Mouse (Mus musculus): Measurements from ENCODE around the gene Rps6ka4. TPM values are rescaled to one million over a fixed set of nuclear protein-coding genes. Genes with fewer than 3 reads are reported as not detected.

Rps6ka4 gene
- total RNA-seq, 2 experiments from 2014 or later: 2.6 TPM; not detected in 1

DNA sequence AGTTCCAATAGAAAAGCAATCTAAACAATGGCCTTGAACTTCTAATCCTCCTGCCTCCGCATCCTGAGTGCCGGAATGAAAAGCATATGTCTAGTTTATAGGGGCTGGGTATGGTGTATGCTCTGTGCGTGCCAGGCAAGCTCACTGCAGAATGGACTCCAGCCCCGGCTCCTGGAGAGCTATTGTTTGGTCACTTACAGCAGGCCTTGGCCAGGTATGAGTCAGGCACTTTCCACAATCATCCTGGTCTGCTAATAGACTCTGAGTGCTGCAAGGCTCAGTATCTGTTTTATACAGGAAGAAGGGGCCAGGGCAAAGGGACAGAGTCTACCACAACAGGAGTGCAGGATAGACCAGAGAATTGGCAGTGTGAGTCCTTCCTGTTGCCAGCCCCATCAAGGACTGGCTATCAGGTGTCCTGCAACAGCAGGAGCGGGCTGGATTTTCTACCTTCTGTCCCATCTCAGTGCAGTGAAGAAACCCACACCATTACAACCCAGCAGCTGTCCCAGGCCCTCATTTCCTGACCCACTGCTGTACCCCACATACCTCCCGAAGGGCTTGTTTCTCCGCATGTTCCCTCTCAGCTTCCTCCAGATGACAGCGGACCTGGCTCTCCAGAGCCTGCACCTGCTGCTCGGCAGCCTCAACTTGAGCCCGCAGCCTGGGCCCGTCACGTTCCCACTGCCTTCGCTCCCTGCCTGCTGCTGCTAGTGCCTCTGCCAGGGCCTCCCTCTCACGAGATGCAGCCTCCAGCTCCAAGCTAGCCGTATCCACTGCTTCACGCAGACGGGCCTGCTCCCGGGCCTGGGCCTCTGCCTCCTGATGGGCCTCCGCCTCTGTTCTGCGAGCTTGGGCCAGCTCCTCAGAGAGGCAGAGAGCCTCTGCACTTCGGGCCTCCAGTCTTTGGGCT, 12.2 kb upstream of the Rps6ka4 start:
- ATAC-seq (replicated peaks; ENCODE audit: low FRiP score, poor library complexity, severe bottlenecking): no peak

DNA sequence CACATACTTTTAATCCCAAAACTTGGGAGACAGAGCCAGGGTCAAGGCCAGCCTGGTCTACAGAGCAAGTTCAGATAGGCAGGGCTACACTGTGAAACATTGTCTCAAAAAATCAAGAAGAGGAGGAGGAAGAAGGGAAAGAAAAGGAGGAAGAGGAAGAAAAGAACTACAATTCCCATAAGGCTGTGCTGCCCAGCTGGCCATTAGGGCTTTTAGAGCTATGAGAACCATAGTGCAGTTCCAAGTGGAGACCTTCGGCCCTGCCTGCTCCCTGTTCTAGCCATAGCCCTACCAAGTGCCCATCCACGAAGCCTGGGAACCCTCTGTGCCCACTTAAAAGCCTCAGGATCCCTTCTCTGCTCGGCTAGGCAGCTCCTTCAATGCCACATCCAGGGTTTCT, 11.1 kb upstream of the Rps6ka4 start:
- ATAC-seq (replicated peaks; ENCODE audit: low FRiP score, poor library complexity, severe bottlenecking): no peak

DNA sequence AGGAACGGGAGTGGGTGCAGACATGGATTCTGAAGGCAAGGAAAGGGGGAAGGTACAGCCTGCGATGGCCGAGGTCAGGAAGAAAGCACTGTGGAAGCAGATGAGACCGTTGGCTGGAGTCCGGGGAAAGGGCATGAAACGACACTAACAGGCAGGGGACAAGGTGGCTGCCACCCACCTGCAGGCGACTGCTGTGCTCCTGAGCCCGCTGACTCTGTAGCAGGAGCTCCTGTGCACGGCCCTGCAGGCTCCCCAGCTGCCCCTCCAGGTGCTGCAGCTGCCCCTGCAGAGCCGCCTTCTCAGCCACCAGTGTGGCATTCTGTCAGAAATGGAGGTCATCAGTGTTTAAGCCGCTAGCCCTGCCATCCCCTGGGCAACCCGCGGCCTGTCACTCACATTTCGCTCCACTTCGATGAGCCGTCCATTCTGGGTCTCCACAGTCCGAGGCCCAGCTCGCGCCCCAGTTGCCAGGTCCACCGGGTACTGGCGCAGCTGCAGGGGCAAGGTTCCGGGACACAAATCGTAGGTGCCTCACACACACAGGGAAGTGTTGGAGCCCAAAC, 9.2 kb upstream of the Rps6ka4 start:
- ATAC-seq (replicated peaks; ENCODE audit: low FRiP score, poor library complexity, severe bottlenecking): no peak

DNA sequence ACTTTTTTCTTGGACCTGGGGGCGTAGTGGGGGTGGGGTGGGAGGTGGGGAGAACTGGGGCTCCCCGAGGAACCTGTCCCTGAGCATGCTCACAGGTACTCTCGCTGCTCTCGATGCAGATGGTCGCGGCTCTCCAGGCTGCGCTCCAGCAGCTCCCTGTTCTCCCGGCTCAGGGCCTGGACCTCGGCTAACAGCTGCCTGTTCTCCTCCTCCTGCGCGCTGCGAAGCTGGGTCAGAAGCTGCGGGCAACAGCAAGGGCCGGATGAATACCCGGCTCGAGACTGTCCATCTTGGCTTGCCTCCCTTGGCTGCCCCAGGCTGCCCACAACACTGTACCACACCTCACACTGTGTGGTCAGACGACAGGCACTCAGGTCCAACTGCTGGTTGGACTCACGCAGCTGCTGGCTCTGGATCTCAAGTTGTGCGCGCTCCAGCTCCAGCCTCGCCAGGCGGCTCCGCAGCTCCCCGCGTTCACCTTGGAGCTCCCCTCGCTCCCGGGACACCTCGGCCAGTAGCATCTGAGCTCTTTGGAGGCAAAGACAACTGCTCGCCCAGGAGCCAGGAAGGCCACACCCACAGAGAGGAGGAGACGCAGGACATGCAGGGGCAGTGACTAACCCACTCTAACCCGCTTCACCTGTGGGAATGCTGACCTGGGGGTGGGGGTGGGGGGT, 7.5 kb upstream of the Rps6ka4 start:
- no peak for ATAC-seq (replicated peaks; ENCODE audit: low FRiP score, poor library complexity, severe bottlenecking)

DNA sequence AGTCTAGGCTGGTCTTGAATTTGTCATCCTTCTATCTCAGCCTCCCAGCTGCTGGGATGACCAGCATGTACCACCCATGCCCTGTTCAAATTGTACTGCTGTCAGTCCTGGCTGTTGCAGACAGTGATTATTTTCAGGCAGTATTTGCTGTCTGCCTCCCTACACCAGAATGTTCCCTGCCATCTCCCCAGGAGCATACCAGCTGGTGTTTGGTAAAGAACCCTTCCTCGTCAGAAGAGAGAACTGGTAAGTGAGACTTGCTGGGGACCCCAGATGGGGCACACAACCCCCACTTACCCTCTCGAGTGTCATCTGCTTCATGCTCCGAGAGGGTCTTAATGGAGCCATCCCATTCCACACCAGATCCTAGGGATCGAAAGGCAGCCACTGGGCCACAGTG, 5.6 kb upstream of the Rps6ka4 start:
- ATAC-seq (replicated peaks; ENCODE audit: low FRiP score, poor library complexity, severe bottlenecking): no peak

DNA sequence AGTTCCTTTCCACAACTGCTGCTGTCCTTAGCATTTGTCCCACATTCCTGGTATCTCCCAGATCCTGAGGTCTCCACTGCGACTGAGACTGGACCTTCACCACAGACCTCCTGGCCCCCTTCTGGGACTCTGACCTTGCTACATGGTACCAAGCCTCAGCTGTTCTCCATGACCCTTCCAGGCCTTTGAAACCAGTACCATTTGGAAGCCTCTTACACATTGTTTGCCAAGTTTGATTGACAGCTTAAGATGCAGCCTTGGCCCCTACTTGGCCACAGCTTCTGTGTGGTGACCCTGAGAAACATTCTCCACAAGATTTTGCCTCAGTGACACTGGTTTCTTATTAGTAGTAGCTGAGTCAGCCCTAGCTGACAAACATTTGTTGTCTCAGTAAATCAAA, 1.9 kb upstream of the Rps6ka4 start:
- no peak for ATAC-seq (replicated peaks; ENCODE audit: low FRiP score, poor library complexity, severe bottlenecking)

DNA sequence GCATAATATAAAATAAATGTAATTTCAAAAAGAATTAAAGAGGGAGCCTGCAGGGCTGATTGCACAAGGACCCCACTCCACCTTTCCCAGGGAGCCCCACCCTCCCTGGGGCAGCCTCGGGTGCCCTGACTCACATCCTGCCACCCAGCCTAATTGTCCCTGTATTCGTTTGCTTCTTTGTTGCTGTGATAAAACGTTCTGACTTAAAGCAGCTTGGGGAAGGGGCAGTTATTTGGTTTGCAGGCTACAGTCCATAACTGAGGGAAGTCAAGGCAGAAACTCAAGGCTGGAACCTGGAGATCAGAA, 809 bp upstream of the Rps6ka4 start:
- ATAC-seq (replicated peaks; ENCODE audit: low FRiP score, poor library complexity, severe bottlenecking): no peak

DNA sequence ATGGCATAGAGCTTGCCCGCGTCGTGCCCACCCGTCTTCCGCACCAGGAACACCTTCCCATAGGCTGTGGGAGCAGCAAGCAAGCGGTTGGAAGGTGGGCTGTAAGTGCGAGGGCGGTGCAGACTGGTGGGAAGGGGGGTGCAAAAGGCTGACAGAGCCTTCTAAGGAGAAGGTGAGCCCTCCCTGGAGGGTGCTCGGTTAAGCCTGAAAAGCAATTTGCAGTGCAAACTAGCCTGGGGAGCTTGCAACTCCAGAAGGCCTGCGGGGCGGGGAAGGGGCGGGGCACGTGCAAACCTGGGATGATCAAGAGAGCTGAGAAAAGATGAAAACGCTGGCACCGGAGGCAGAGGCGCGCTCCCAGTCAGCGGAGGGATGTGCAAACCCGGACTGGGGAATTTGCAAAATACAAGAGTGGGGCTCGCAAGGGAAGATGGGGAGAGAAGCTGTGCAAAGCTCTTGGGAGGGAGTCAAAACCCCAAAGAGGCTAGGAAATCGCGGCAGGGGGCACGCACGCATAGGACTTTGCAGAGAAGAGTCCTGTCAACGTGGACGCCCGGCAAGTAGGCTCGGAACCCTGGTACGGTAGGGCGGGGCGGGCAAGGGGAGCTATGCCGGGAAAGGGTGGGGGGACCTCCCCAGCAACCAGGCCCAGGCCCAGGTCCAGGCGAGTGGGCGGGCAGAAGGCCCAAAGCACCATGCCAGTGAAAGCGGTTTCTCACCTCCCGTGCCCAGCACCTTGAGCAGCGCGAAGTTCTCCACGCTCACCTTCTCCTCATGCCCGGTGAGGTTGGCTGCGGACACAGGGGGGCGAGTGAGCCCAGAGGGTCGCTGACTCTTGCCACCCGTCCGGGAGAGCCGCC, 591 bp downstream of the Rps6ka4 start:
- ATAC-seq (replicated peaks; ENCODE audit: low FRiP score, poor library complexity, severe bottlenecking): 0 out of 2 replicates have a peak, but pooled peaks have one; percentile 8

DNA sequence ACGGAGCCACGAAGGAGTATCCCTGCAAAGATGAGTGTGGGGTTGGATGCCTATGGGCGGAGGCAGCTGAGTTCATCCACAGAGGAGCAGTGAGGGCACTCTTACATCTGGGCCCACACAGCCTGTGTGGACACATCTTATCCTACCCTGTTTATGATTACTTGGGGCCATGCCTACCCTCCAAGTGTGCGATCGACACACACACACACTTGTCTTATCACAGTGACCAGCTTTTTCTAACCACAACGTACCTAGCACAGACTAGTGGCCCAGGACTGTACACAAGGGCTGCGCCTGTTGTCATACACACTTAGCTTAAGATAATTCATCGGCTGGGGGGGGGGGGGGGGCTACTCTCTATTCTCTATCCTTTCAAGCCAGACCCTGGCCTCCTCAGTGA, 8.1 kb downstream of the Rps6ka4 start:
- ATAC-seq (replicated peaks; ENCODE audit: low FRiP score, poor library complexity, severe bottlenecking): no peak

DNA sequence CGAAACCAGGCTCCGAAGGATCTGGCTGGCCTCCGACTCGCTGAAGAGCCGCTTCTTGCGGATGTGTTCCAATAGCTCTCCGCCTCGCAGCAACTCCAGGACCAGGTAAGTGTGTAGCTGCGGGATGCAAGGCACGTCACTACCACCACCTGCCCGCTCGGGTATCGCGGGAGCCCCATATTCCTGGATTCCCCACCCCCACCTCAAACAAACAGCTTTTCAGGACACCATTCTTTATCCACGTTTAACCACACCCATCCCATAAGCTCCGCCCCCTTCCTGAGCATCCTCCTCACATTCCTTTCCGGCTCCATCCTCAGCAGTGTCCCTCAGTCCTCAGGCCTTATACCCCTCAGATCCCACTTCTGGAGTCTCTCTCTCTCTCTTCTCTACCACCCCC, 9.1 kb downstream of the Rps6ka4 start:
- no peak for ATAC-seq (replicated peaks; ENCODE audit: low FRiP score, poor library complexity, severe bottlenecking)

DNA sequence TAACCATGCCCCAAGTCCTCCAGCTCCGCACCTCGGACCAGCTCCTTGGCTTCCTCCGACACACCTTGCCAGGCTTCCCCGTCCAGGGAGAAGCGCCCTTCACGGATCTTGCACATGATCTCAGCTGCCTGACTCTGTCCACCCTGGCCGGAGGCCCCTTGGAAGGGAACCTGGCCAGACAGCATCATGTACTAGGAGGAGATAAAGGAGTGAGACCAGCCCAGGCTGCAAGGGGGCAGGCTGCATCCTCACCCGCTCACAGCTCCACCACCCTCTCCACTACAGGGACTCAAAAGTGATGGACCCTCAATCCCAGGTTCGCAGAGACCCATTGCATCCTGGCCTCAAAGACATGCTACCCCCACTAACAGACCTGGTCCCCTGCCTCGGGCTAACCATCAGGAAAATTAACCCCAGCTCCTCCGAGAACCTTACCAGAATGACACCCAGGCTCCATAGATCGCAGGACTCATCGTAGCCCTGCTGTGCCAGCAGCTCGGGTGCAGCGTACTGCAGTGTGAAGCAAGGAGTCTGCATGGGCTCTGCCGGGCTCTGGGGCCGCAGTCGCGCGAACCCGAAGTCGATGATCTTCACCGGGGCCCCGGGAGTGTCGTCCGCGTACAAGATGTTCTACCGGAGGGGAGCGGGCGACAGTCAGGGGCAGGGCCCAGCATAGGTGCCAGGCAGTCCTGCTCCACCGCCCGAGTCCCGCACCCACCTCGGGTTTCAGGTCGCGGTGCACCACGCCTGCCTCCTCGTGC, 9.7 kb downstream of the Rps6ka4 start:
- ATAC-seq (replicated peaks; ENCODE audit: low FRiP score, poor library complexity, severe bottlenecking): no peak

DNA sequence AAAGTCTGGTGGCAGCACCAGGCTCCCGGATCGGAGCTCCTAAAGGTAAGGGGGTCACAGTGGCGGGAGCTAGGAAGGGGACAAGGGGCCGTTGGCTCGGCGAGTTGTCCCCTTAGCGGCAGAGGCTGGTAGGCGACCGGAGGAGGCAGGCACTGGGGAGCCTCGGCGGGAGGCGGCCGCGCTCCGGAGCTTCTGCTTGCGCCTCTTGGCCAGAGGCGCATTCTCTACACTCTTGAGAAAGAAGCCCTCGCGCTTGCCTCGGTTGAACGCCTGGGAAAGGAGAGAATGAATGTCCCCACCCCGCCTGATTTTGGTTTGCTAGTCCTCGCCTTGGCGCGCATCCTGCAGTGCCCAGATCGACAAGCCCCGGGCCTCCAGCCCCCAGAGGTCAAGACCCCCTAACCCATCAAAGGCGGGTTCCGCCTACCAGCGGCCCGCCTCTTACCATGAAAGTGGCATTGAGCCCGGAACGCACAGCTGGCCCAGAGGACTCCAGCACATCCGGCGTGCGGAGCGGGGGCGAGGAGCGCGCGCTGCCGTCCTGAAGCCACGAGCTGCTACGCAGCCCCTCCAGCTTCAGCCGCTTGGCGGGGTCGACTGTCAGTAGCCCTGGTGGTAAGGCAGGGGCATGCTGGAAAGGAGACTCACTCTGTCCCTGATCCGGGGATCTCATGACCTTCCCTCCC, 10.4 kb downstream of the Rps6ka4 start:
- no peak for ATAC-seq (replicated peaks; ENCODE audit: low FRiP score, poor library complexity, severe bottlenecking)

DNA sequence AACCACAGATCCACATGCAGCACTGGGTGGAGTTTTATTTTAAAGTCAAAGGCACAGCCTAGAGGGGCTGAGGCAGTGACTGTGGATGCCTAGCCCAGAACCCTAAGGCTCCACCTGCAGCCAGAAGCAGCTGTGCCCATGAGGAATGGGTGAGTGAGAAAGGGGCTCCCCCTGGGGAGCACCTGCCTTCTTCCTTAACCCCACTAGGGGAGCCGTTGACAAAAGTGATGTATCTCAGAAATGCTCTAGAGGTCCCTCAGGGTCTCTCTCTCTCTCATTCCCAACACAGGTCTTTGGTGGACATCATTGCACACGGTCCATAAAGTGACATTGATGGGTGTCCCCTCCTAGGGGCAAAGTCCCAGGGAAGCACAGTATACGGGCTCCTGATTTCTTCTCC, 11.4 kb downstream of the Rps6ka4 start:
- ATAC-seq (replicated peaks; ENCODE audit: low FRiP score, poor library complexity, severe bottlenecking): no peak

DNA sequence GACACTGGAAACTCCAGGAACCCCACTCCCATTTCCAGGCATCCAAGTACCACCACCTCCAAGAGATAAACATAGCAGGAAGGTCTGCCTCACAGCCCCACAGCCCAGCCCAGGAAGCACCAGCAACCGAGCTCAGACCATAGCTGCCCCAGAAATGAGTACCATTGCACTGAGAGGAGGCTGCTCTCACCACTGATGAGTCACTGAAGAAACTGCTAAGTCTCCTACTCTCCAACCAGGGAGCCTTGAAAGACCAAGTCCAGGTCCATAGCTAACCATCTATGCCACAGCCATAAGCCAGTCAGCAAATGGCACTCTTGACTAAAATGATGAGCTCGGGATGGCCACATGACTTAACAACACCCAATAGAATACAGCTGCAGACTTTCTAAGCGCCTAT, 13.8 kb downstream of the Rps6ka4 start:
- no peak for ATAC-seq (replicated peaks; ENCODE audit: low FRiP score, poor library complexity, severe bottlenecking)

DNA sequence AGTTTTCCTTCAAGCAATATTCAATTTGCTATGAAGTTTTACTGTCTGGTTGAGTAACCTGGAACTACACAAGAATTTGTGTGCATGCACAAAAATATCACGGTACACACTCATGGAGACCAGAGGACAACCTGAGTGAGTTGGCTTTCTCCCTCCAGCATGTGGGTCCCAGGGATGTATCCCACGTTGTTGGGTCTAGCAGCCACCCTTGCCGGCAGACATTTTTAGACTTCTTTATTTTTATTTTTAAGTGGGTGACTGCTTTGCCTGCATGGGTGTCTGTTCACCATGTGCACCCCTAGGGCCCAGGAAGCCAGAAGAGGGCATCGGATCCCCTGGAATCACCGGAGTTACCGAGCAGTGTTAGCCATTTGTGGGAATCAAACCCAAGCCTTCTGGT, 15.1 kb downstream of the Rps6ka4 start:
- ATAC-seq (replicated peaks; ENCODE audit: low FRiP score, poor library complexity, severe bottlenecking): no peak

DNA sequence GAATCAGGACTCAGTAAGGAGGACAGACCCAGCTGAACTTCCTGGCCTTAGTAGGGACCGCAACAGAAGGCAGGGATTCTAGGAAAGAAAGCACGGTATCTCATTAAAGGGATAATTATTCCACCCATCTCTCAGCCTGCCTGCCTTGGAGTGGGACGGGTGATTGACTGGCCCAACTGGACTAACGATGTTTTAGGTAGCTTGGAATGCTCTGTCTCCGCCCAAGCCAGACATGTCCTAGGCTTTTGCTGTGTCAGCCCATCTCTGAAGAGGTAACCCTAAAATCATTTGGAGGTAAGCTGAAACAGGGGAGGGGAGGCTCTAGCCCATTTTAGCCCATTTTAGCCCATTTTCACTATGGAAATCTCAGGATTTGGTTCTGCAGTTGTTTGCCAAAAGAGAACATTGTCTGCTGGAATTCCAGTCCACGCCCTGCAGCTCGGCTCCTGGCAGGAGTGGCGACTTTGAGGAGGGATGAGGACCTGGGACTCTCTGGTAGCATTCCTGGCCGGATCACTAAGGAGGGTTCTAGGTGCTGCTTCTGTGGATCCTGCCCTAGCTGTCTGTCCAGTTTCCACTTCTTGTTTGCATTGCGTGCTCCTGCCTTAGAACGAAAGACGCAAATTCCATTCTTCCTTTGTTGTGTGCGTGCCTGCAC, 19.8 kb downstream of the Rps6ka4 start:
- ATAC-seq (replicated peaks; ENCODE audit: low FRiP score, poor library complexity, severe bottlenecking): no peak

DNA sequence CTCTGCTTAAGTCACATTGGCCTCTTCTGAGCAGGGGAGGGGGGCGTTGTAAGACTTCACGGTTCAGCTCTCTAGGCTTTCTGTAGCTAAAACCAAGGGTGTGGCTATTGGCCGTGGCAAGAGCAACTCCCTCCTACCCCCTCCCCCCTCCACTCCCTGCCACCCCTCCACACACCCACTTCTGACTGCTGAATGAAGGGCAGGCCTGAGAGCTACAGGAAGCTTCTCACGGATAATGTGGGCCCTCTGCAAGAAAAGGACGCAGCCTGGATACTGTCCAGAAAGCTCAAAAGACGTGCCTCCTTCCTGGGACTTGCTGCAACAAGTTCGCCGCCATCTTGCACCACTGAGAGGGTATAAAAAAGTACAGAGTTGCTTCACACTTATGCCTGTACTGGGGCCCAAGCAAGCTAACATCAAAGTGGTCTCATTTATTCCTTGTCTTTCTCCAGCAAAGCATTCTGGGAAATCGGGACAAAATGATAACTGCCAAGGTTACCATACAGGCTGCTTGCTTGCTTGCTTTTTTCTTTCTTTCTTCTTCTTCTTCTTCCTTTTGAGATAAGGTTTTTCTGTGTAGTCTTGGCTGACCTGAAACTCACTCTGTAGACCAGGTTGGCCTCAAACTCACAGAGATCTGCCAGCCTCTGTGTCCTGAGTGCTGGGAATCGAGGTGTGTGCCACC, 21.2 kb downstream of the Rps6ka4 start:
- no peak for ATAC-seq (replicated peaks; ENCODE audit: low FRiP score, poor library complexity, severe bottlenecking)

DNA sequence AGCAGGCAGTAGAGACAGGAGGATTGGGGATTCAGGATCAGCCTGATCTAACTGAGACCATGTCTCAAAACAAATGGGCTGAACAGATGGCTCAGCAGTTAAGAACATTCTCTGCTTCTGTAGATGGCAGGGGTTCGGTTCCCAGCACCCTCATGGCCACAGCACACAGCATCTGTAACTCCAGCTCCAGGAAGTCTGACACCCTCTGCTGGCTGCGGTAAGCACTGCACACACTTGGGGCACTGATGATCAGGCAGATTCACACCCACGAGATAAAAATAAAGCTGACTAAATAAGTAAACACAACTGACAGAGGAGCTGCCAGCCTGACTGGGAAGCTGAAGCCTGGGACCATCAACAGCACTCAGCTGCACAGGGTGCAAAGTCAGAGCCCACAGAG, 25.5 kb downstream of the Rps6ka4 start:
- no peak for ATAC-seq (replicated peaks; ENCODE audit: low FRiP score, poor library complexity, severe bottlenecking)

Data from erythroblast, adult 5-6 weeks (primary cell).